Mouse (Mus musculus) ES-E14 (cell line): ENCODE measurements around the gene Fgfbp3. TPM values are rescaled to one million over a fixed set of nuclear protein-coding genes. Genes with fewer than 3 reads are reported as not detected.

Source experiments
- DNase-seq: peaks from one replicate; pipeline ENCODE4 v3.0.0-alpha.2; 2013; ENCODE audit warnings: low read depth, low spot score
- H3K27ac ChIP-seq: 2 replicates; pipeline ENCODE4 v1.5.1; 2012; ENCODE audit warnings: low read depth, mild to moderate bottlenecking, low read length, moderate library complexity, mixed read lengths; ENCODE audit not compliant: poor library complexity, insufficient read depth, severe bottlenecking
- H3K36me3 ChIP-seq: 2 replicates; pipeline ENCODE4 v1.6.1; 2012; ENCODE audit warnings: mild to moderate bottlenecking, low read length, moderate library complexity, mixed read lengths; ENCODE audit not compliant: control insufficient read depth, poor library complexity, insufficient read depth, severe bottlenecking
- H3K4me1 ChIP-seq, 2 experiments: fragments of 150-350 bp in 1 of 2; sonication (generic) in 1 of 2; 2 replicates each; pipeline ENCODE4 v1.6.1; 2012; ENCODE audit warnings: low read length in 2 of 2, mild to moderate bottlenecking in 1 of 2, mixed read lengths in 1 of 2; ENCODE audit not compliant: control insufficient read depth in 2 of 2, insufficient read depth in 2 of 2, poor library complexity in 1 of 2
- H3K4me3 ChIP-seq, 2 experiments: fragments of 150-350 bp in 1 of 2; sonication (generic) in 1 of 2; 2 replicates each; pipeline ENCODE4 v1.5.1; 2012; ENCODE audit warnings: low read length in 2 of 2, low read depth in 1 of 2, mild to moderate bottlenecking in 1 of 2, mixed read lengths in 1 of 2; ENCODE audit not compliant: insufficient read depth in 1 of 2, poor library complexity in 1 of 2, severe bottlenecking in 1 of 2
- H3K9ac ChIP-seq: 2 replicates; pipeline ENCODE4 v1.6.1; 2012; ENCODE audit warnings: low read depth, mild to moderate bottlenecking, low read length, mixed read lengths; ENCODE audit not compliant: poor library complexity, insufficient read depth, severe bottlenecking
- H3K9me3 ChIP-seq: fragments of 150-350 bp; sonication (generic); 2 replicates; pipeline ENCODE4 v1.6.1; 2012; ENCODE audit warnings: low read depth, mild to moderate bottlenecking, low read length; ENCODE audit not compliant: control insufficient read depth, insufficient read depth
- CHD2 ChIP-seq: IDR thresholded peaks from 2 replicates; pipeline ENCODE4 v1.6.1; 2014; ENCODE audit warnings: mild to moderate bottlenecking, low read depth, low read length, inconsistent platforms
- HCFC1 ChIP-seq: IDR thresholded peaks from 2 replicates; pipeline ENCODE4 v1.6.1; 2012; ENCODE audit warnings: low read length, inconsistent platforms, borderline replicate concordance; ENCODE audit not compliant: insufficient read depth
- MAFK ChIP-seq: IDR thresholded peaks from 2 replicates; pipeline ENCODE4 v1.6.1; 2014; ENCODE audit warnings: mild to moderate bottlenecking, low read depth, low read length, inconsistent platforms; ENCODE audit not compliant: insufficient read depth
- ZC3H11A ChIP-seq: IDR thresholded peaks from 2 replicates; pipeline ENCODE4 v1.6.1; 2012; ENCODE audit warnings: low read depth, mild to moderate bottlenecking, inconsistent platforms, low read length, borderline replicate concordance
- ZNF384 ChIP-seq: IDR thresholded peaks from 2 replicates; pipeline ENCODE4 v1.6.1; 2012; ENCODE audit warnings: low read depth, low read length, inconsistent platforms
- in situ Hi-C, 2 experiments: fragments of 600-800 bp; cut with MboI; formaldehyde crosslinking; loops; one replicate each; pipeline ENCODE4 v1.15.1; 2025; ENCODE audit warnings: low sequenced_read_pairs in 2 of 2, inconsistent platforms in 1 of 2; ENCODE audit not compliant: unreplicated experiment in 2 of 2
- total RNA-seq: library from RNA; depleted of rRNA; stranded (reverse); fragments of 300-350 nt; gene quantifications from 2 replicates; pipeline ENCODE4 v1.2.3, GENCODE M21; 2012

The Fgfbp3 gene
- total RNA-seq, 1 experiment: 0.80 TPM

- in situ Hi-C loops: no loop called here
- H3K27ac ChIP-seq: peak overlapping the region; percentile 50
- peak overlapping the region; percentile 38 for H3K9ac ChIP-seq
- DNase-seq: no peak
- H3K4me3 ChIP-seq: peak overlapping the region; percentile 62 to 70
- TF ChIP-seq ZC3H11A (no peak), ZNF384 (no peak), HCFC1 (no peak; the same call in 1 of the 2 replicates), CHD2 (no peak), MAFK (no peak)
- H3K36me3 ChIP-seq: no peaks in the 10 kb centered on the region
- H3K4me1 ChIP-seq: peaks cover 0 to 4% of the 10 kb centered on the region in 2 experiments; a peak in 1 of 4 replicates
- no peaks in the 10 kb centered on the region for H3K9me3 ChIP-seq
Measured at GRCm38 (mm10) chr19:36904211-36905007, 15.0 kb downstream of the Fgfbp3 start.

GRCm38 (mm10) chr19:36903377-36903776, 16.0 kb downstream of the Fgfbp3 start:
- Histone ChIP-seq H3K4me1 (peaks cover 0 to 4% of the 10 kb centered on the region in 2 experiments; a peak in 1 of 4 replicates), H3K9me3 (no peaks in the 10 kb centered on the region), H3K9ac (no peak overlapping the region), H3K27ac (no peak overlapping the region), H3K36me3 (no peaks in the 10 kb centered on the region), H3K4me3 (no peak overlapping the region)
- DNase-seq: no peak
- TF ChIP-seq ZC3H11A: no peak
- TF ChIP-seq HCFC1: no peak
- TF ChIP-seq MAFK: no peak
- TF ChIP-seq CHD2: no peak
- no peak for TF ChIP-seq ZNF384
- in situ Hi-C loops: no loop called here

- Histone ChIP-seq H3K9me3 (no peaks in the 10 kb centered on the region), H3K27ac (no peak overlapping the region), H3K36me3 (peaks cover 5% of the 10 kb centered on the region; the same call in 1 of the 2 replicates), H3K4me1 (peaks cover 0 to 5% of the 10 kb centered on the region in 2 experiments; a peak in 1 of 4 replicates), H3K9ac (no peak overlapping the region), H3K4me3 (no peak overlapping the region)
- DNase-seq: no peak
- in situ Hi-C loops: no loop called here
- peak; percentile 43; the same call in 1 of the 2 replicates for TF ChIP-seq HCFC1
- TF ChIP-seq ZC3H11A: peak; percentile 24; the same call in 1 of the 2 replicates
- no peak for TF ChIP-seq MAFK
Measured at GRCm38 (mm10) chr19:36897778-36898177, 21.6 kb downstream of the Fgfbp3 start.

GRCm38 (mm10) chr19:36896791-36897569, 22.4 kb downstream of the Fgfbp3 start:
- no peak for DNase-seq
- peaks cover 5% of the 10 kb centered on the region; the same call in 1 of the 2 replicates for H3K36me3 ChIP-seq
- H3K4me1 ChIP-seq: peaks cover 0 to 5% of the 10 kb centered on the region in 2 experiments; a peak in 1 of 4 replicates
- TF ChIP-seq ZNF384: no peak
- no peak for TF ChIP-seq CHD2
- TF ChIP-seq HCFC1: no peak
- TF ChIP-seq ZC3H11A: no peak
- TF ChIP-seq MAFK: no peak
- H3K27ac ChIP-seq: no peak overlapping the region
- in situ Hi-C loops: no loop called here
- H3K9ac ChIP-seq: no peak overlapping the region
- H3K9me3 ChIP-seq: no peaks in the 10 kb centered on the region
- H3K4me3 ChIP-seq: no peak overlapping the region
